Mouse (Mus musculus) small intestine, adult 2 months (tissue): Measurements from ENCODE around the gene Rps6kl1.

Experiments used
- CTCF ChIP-seq: fragments of 200-500 bp; IDR thresholded peaks from 2 replicates; pipeline ENCODE4 v1.5.1; 2012; ENCODE audit warnings: low read depth, mild to moderate bottlenecking, control low read depth, inconsistent platforms, low read length, moderate library complexity, mixed read lengths; ENCODE audit not compliant: insufficient replicate concordance, insufficient read length; ENCODE audit errors: extremely low read depth
- POLR2A ChIP-seq: fragments of 200-500 bp; IDR thresholded peaks from 2 replicates; pipeline ENCODE4 v1.6.1; 2012; ENCODE audit warnings: low read depth, mild to moderate bottlenecking, control low read depth, inconsistent platforms, low read length, moderate library complexity

GRCm38 (mm10) chr12:85196191-85196590 lies 45.1 kb upstream of the Rps6kl1 start:
- TF ChIP-seq CTCF (no peak), POLR2A (no peak)
